Mouse (Mus musculus) small intestine, adult 2 months (tissue): Measurements from ENCODE around the gene Crat.

Experiments used
- CTCF ChIP-seq: fragments of 200-500 bp; IDR thresholded peaks from 2 replicates; pipeline ENCODE4 v1.5.1; 2012; ENCODE audit warnings: low read depth, mild to moderate bottlenecking, control low read depth, inconsistent platforms, low read length, moderate library complexity, mixed read lengths; ENCODE audit not compliant: insufficient replicate concordance, insufficient read length; ENCODE audit errors: extremely low read depth
- POLR2A ChIP-seq: fragments of 200-500 bp; IDR thresholded peaks from 2 replicates; pipeline ENCODE4 v1.6.1; 2012; ENCODE audit warnings: low read depth, mild to moderate bottlenecking, control low read depth, inconsistent platforms, low read length, moderate library complexity

DNA sequence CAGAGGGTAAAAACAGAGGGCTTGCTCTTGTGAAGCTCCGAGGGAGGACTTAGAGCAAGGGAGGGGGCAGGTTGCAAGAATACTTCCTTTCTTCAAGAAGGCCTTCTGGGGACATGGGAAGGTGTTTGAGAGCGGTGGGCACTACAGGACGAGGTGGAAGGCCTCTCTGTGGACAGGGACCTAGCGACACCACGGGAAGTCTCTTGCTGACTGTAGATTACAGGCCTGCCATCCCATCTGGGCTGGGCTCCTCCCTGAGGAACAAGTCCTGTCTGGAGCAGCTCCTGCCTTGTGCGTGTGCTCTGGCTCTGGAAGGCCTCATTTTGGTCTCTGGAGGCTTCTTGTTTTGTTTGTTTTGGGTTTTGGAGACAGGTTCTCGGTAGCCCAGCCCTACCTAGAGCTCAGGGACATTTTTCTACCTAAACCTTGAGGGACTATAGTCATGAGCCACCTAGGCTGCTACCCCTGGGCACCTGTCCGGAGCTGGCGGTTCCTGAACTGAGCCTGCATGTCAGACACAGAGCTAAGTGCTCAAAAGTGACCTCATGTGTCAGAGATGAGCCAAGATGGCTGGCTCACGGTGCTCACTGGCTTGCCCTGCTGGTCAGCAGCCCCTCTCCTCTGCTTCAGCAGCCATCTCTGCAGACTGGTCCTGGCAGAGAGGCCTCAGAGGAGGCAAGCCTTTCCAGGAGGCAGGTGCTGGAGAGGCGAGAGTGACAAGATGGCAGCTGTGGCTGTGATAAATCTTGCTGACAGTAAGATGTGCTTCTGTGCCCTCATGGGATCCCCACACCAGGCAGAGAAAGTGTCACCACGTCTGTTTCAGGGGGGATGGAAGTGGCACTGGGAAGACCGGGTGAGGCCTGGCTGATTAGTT lies 40.7 kb upstream of the Crat start:
- TF ChIP-seq POLR2A, result no peak
- no peak for TF ChIP-seq CTCF
